Mouse (Mus musculus) adipocyte (in vitro differentiated cells): ENCODE data around the gene Phf14.

Experiments
- DNase-seq: peaks from one replicate; pipeline ENCODE4 v3.0.0-alpha.2; 2016; ENCODE audit warnings: low spot score

Phf14 gene

GRCm38 (mm10) chr6:12020738-12021137, 113.1 kb downstream of the Phf14 start:
- no peak for DNase-seq

DNA sequence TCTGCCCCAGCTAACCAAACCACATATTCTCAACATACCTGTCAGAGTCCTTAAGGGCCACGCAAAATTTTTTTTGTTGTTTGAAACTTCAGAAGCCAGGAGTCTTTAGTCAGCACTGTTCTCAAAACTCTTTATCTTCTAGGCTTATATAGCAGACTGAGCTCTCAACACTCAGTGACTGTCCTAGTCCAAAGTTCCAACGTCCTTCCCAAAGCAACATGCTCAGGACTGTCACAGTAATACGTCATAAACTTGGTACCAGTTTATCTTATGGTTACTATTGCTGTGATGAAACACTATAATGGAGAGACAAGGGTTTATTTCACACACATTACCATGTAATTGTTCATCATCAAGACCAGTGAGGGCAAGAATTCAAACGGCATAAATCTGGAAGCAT, 113.9 kb downstream of the Phf14 start:
- no peak for DNase-seq

- DNase-seq, result no peak
Measured at GRCm38 (mm10) chr6:12023395-12023794, 115.8 kb downstream of the Phf14 start.

DNA sequence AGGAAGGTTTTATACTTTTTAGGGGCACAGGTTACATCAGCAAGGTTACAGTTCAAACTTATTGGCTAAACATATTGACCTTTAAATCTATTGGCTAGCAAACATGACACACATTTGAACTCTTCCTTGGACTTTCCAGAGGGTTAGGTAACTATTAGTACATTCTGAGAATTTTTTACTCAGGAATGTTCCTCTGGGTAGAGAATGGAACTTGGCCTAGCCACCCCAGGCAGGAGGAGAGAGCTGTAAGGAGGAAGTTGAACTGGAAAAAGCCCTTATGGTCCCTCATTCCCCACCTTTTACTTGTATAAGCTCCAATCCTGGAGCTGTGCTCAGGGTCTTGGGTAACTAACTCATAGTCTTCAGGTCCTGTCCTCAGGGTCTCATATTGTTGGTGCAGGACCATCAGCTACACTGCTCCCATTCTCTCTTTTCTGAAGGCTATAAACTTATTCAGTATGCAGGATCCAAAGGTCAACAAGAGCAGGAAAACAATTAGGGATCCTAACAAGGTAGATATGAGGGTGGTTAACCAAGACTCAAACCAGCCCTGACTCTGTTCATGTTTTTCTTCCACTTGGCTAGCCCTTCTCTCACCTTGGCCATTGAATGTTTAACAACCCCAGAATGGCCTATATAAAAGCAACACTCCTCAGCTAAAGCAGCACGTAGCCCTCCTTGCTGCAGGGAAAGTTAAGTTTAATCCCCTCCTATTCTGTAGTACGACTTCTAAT, 119.4 kb downstream of the Phf14 start:
- peak; percentile 28 for DNase-seq

DNA sequence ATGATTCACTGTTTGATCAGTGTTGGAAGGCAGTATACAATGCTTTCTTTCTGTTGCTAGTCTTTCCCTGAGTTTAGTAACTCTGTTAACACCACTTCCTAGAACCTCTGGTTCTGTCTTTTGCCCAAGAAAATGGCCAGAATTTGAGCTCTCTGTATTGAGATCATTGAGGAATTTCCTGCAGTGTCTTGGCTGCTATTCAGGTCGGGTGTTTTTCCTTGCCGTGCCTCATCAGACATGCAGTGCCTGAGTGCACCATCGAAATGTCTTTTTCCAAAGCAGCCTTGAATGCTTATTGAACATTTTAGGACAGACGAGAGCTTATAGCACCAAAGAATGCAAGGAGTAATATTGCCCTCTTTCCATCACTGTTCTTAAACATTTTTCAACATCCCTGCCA, 127.0 kb downstream of the Phf14 start:
- DNase-seq, result no peak

GRCm38 (mm10) chr6:12038268-12038667, 130.7 kb downstream of the Phf14 start:
- DNase-seq, result no peak

DNA sequence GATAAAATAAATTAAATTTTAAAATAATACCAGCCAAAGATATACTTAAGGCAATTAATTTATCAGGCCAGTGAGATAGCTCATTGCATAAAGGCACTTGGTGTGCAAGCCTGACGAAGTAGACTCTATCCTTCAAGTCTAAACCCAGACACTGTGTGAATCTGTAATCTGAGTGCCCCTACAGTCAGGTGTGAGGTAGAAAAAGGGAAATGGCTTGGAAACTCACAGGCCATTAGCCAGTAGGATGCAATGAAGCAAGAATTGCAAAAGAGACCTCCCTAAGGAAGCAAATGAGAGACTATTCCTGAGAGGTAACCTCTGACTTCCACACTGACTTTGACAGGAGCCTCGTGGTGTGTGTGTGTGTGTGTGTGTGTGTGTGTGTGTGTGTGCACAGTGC, 145.3 kb downstream of the Phf14 start:
- DNase-seq, result no peak

GRCm38 (mm10) chr6:12054149-12054548, 146.5 kb downstream of the Phf14 start:
- DNase-seq, result peak; percentile 35

DNA sequence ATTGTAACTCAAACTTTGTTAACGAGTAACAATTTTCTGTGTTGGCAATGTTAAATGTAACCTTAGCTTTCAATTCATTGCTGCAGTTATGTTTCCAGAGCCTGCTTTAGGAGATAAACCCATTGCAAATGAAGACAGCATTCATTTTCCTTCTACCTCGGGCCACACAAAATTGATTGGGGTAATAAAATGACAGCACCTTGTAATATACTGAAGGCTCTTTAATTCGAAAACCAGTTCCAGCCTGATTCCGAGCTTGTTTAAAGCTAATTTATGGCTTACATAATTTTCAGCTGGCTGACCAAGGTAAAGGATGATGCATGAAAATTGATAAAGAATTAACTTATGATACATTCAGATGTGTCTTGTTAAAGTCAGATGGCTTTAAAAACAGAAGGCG, 151.1 kb downstream of the Phf14 start:
- DNase-seq, result no peak

DNA sequence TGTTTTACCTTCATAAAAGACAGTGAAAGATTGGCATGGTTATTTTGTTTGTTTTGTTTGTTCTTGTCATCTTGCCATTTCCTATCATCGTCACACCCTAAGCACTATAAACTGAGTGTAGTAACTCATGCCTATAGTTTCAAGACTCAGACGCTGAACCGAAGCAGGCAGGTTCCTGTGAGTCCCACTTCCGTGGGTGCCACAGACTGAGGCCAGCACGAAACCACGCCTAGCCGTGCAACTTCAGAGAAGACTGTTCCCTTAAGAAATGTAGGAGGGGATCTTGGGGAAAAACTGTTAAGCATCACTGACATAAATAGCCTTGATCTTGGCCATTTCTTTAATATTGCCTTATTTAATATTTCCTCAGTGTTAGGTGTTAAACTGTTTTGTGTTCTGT, 152.4 kb downstream of the Phf14 start:
- DNase-seq, result no peak

DNA sequence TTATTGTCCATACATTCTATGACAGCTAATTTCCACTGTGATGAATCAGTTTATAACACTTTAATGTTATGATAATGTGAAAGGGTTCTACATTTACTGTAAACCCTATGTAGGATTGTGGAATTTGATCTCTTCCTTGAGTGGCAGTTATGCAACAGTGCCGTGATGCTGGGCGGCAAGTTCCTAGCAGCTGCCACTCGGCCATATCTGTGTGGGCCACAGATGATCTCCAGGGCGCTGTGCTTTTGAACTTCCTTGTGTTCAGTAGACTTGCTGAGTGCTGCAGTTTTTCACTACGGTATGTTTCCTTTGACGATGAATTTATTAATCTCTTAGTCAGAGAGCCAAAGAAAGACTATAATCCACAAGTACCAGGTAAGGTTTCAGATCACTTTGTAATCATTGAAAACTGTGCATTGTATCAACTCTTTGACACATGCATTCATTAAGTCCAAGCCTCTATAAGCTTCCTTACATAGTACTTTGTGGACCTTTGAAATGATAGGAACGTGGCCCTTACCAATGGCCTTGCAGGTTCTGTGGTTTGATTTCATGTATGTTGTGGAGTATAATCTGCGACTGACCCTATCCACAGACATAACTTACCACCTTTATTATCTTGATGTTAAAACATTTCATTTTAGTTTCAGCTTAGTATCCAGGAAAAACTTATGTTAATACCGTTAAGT, 153.0 kb downstream of the Phf14 start:
- DNase-seq, result no peak

- DNase-seq, result no peak
Measured at GRCm38 (mm10) chr6:12067956-12068355, 160.3 kb downstream of the Phf14 start.

DNA sequence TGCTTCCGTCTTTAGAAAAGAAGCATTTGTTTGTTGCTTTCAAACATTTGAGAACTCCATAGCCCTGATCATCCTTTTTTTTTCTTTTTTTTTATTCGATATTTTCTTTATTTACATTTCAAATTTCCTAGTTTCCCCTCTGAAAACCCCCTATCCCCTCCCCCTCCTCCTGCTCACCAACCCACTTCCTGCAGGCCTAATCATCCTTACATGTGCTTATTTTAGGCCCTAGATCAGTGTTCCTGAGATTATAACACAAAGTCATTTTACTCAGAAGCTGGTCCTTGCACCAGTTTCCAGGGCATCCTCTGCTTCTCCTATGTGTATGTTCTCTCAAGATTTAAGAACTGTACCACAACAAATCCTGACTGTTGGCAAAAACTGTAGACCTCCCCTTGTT, 161.7 kb downstream of the Phf14 start:
- no peak for DNase-seq

DNA sequence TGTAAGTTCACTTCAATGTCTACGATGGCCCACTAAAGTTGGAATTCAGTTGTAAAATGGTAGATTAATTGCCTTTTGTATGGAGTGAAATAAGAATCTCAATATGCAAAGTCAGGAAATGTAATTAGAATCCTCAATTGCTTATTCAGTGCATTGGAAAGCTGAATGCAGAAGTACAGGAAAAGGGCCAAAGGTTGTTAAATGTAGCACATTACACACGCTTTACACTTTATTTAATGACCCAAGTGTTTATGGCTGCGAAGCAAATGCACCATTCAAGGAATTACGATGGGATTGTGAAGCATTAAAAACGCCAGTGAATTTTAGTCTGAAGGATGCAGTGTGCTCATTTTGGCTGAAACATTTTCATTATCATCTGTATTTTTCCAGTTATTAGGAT, 167.0 kb downstream of the Phf14 start:
- no peak for DNase-seq

DNA sequence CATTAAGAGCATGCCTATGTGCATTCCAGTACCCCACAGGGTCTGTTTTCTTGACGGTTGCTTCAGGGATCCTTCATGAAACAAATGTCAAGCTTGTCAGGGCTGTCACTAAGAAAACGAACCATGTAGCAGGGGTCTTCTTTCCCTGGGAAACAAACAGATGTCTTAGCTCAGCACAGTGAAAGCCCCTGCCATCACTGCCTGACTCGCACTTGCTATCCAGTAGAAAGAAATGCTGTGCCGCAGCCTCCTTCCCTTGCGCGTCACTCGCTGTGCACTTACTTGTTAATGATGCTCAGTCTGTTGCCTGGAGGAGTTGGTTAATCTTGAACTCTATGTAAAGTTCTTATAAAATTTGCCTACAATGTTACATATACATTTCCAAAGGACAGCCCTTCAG, 169.7 kb downstream of the Phf14 start:
- no peak for DNase-seq

DNA sequence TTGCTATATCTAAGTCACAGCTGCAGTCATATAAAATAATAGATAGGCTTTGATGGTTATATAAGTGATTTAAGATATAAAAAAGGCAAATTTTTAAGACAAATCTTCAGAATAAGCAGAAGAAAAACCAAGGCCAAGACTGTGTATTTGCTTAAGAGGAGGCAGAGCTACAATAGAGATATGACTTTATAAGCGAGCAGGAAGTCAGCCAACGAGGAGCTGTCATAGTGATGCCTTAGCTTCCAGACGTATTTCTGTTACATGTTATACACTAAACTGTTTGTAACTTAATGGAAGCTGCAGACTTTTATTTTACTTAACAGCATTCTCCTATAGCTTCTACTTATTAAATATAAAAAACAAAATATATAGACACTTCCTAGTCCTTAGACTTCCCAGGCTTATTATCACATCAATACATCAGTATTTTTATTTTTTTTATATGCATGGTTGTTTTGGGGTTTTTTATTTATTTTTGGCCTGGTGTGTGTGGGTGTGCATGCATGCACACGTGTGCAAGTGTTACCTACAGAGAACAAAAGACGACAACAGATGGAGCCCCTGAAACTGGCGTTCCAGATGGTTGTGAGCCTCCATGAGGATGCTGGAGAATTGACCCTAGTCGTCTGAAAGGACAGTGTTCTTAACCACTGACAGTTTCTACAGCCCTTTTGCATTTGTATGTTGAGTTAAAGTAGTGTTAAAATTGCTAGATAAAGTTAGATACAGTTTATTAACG, 170.4 kb downstream of the Phf14 start:
- no peak for DNase-seq

DNA sequence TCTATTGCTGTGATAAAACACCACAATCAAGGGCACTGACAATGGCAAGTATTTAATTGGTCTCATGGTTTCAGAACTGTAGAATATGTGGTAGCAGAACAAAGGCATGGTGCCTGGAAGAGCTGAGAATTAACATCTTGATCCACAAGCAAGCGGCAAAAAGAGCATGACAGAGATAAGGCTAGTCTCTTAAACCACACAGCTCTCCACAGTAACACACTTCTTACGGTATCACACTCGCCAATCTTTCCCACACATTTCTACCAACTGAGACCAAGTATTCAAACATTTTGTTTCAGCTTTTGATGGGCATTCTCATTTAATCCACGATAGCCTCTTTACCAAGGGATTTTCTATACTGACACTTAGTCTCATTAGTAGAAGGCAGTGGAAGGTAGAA, 171.7 kb downstream of the Phf14 start:
- DNase-seq, result no peak

- no peak for DNase-seq
Measured at GRCm38 (mm10) chr6:12080423-12080822, 172.8 kb downstream of the Phf14 start.

DNA sequence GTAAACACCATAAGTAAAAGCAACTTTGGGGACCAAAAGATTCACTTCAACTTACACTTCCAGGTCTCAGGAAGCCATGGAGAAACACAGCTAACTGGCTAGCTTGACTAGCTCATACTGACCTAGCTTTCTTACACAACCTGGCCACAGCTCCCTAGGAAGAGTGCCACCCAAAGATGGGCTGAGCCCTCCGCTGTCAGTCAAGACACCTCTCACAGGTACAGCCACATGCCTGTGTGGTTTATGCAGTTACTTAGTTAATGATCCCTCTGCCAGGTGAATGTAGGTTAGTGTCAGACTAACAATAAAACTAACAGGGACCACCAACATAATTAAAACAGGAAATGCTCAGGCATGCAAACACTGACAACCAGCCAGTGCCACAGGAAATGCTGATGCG, 174.1 kb downstream of the Phf14 start:
- no peak for DNase-seq

- no peak for DNase-seq
Measured at GRCm38 (mm10) chr6:12082125-12082524, 174.5 kb downstream of the Phf14 start.

DNA sequence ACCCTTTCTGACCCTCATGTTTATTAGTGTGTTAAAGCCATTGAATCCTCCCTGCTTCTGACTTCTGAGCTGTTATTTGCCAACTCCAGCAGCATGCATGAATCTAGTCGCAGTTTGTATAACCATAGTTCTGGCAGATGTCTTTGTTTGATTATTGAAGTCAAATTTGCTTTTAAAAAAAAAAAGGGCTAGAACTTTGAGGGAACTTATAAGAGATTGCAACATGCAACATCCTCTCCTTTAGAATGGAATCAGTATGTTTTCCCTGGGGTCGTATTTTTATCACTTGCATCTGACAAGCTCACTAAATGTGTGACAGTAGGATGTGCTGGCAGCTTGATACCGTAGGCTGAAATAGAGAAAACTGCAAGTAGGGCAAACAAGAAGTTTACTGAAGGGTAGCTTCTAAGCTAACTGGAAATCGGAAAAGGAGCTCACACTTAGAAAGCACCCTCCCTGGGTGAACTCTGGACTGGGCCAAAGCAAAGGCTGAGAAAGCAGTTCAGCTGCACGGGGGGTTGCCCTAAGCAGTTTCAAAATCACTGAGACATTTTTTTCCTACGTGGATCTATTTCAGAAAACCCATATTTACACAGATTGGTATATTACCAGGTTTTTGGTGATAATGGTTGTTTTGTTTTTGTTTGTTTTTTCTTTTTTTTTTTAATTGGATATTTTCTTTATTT, 175.1 kb downstream of the Phf14 start:
- no peak for DNase-seq

- DNase-seq, result no peak
Measured at GRCm38 (mm10) chr6:12084721-12085120, 177.1 kb downstream of the Phf14 start.
